Mouse (Mus musculus) thymus, postnatal 36 days (tissue): Measurements from ENCODE around the gene Gabrg1.

ENCODE experiments used
- DNase-seq, 2 experiments: peaks; one replicate each; pipeline ENCODE4 v3.0.0; 2022; ENCODE audit warnings: mixed read lengths in 2 of 2

Gene Gabrg1

DNA sequence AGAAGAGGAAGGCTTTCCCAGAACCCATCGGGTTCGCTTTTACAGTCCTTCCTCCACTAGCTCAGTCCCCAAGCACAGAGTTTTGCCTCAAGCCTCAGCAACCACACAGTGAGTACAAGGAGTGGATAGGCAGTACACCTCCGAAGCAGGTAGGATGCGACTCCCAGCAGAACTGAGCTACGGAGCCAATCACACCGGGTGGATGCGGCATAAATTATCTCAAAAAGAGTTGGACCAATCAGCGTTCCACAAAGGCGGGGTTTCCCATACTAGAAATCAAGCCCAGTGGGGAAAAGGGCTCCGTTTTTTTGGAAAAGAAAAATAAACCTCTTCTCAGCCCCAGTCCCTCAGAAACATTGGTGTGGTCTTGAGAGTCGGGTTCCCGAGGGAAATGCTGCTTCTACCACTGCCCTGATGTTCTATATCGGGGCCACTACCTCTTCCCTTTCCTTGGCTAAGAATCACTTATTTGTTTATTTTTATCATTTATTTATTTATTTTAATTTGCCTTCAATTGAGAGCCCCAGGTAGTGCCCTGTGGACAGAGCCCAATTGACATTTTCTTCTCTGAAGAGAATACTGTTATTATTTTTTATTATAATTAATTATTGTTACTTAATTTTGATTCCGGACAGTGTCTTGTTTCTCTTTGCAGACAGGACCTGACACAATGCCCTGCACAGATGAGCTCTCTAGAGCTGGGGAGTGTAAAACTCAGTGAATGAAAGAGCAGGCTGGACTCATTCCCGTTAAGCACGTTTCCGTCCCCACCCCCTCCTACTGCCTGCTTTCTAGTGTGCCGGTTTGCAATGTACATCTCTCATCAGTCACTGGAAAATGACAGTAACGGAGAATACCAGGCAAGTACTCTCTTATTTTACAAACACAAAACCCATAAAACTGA lies at the start of gene Gabrg1:
Gene Gabrg1, minus strand, starts transcription at position 426 of the 904 bp plus-strand sequence.
- DNase-seq: no peak

DNA sequence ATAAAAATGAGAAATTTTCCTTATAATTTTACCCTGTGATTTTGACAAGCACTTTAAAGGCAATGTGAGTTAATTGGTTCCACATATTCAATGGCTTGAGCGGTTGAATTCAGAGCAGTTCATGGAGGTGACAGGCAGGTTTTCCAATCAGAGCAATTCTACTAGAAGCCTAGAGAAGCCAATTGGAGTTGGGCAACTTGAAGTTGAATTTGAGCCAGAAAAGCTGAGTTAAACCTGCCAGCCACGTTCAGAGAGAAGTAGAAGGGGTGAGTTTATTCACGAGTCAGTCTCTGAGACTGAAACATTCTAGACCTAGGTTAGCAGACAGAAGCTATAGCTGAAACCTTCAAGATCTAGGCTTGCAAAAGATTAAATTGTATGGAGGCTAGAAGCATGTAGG lies 41.6 kb upstream of the Gabrg1 start:
- no peak for DNase-seq

DNA sequence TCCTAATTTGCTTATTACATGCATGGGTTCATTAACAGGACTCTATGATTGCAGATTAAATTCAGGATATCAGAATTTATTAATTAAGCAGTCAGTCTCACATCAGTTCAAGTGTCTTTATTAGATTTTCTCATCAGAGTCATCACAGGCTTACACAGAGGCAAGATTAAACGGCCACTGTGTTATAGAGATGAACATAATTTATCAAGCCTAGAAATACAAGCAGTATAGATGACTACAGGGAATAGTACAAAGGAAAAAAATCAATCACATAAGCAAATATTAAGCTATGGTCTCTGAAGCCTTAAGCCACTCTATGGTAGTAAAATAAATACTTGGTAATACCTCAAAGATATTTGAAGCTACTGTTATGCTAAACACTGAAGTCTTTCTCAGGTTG lies 27.7 kb upstream of the Gabrg1 start:
- DNase-seq: no peak

DNA sequence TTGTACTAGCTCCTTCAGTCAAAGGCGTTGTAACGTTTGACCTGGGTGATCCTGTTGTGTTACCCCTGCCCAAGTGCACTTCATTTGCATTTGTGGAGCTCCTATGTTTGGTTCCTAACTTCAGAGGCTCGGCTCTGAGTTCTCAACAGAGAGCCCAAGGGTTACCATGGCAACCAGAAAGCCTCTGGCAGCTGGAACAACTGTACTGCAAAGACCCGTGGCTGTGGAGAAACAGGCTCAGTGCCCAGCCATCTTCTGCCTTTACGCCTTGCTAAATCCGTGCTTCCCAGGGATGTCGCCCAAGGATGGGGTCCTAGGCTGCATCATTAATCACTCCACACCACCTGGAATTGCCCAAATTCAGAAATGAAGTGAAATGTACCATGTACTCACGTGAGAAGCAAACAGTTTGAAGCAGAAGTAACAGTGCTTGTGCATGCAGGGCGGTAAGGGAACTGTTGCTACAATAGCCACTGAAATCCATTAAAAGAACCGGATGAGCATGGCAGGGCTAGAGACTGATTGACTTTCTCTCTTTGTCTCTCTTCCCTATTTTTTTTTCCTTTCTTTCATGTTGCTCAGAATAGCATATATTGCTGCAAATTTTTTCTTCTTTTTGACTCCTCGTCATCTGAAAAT lies 798 bp upstream of the Gabrg1 start:
- no peak for DNase-seq

DNA sequence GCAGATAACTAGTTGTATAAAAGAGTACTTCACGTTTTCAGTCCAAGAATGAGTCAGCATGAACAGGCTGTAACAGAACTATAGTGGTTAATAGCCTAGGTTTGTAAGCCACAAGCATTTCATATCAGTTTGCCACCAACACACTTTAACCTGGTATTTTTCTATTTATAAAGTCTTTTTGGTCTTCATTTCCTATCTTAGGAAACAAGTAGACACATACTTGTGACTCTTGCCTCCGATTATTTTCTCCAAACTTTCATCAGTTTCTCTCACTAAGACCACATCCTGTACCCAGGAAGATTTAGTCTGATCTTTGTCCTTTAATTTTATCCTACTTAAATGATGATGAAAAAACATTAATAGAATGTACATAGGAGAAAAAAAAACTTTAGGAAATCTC lies 23.7 kb downstream of the Gabrg1 start:
- no peak for DNase-seq

DNA sequence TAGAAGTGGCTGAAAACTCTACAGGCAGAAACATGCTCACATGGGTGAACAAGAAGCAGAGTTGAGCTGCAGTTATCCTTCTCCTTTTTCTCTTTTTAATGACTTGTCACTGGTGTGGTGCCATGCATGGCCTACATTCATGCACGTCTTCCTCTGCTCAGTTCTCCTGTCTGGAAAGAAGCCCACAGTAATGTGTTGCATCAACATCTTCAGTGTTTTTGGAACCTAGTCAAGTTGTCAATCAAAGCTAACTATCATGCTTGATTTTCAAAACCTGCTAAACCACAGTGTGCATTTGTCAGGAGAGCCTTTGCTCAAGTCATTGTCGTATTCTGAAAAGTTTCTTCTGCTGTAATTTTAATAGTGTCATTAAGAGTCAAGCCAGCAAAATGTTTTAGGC lies 106.3 kb downstream of the Gabrg1 start:
- no peak for DNase-seq

DNA sequence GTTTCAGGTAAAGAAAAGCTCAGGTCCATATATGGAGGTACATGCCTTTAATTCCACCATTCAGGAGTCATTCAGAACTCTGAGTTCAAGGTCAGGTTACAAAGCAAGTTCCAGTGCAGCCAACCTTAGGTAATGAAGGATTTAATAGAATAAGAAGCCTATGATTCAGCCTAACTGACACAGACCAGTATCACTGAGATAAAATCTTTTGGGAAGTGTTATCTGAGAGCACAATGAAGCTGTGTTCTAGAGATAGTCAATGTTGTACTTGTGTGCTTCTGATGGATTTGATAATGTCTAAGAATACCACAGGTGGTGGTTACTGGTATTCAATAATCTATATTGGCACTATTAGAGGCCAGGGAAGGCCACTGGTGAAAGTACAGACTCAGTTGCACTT lies 138.1 kb downstream of the Gabrg1 start:
- DNase-seq: no peak
